Mouse (Mus musculus) kidney, embryonic 16.5 days (tissue): ENCODE measurements around the gene Csrnp3. TPM values are rescaled to one million over a fixed set of nuclear protein-coding genes. Genes with fewer than 3 reads are reported as not detected.

ENCODE experiments used
- ATAC-seq: fragments of 200-750 bp; cut with Nextera tagmentation; 2 replicates; pipeline ENCODE4 v1.8.0; 2017; ENCODE audit warnings: moderate TSS enrichment; ENCODE audit not compliant: low FRiP score, low TSS enrichment
- H3K27ac ChIP-seq: fragments of 300-500 bp; sonication (generic); 2 replicates; pipeline ENCODE4 v1.5.1; 2014; ENCODE audit warnings: low read length
- H3K27me3 ChIP-seq: fragments of 300-500 bp; sonication (generic); 2 replicates; pipeline ENCODE4 v1.6.1; 2014; ENCODE audit warnings: low read length, control low read depth, mixed read lengths; ENCODE audit not compliant: insufficient read depth
- H3K36me3 ChIP-seq: fragments of 300-500 bp; sonication (generic); 2 replicates; pipeline ENCODE4 v1.6.1; 2014; ENCODE audit warnings: low read length, control low read depth, mixed read lengths; ENCODE audit not compliant: insufficient read depth
- H3K4me1 ChIP-seq: fragments of 300-500 bp; sonication (generic); 2 replicates; pipeline ENCODE4 v1.6.1; 2014; ENCODE audit warnings: low read length, control low read depth, mixed read lengths; ENCODE audit not compliant: insufficient read depth
- H3K4me2 ChIP-seq: fragments of 300-500 bp; sonication (generic); replicated peaks from 2 replicates; pipeline ENCODE4 v1.6.1; 2014; ENCODE audit warnings: low read depth, low read length
- H3K4me3 ChIP-seq: fragments of 300-500 bp; sonication (generic); 2 replicates; pipeline ENCODE4 v1.5.1; 2014; ENCODE audit warnings: mild to moderate bottlenecking, low read length
- H3K9ac ChIP-seq: fragments of 300-500 bp; sonication (generic); replicated peaks from 2 replicates; pipeline ENCODE4 v1.6.1; 2014; ENCODE audit warnings: low read length
- H3K9me3 ChIP-seq: fragments of 300-500 bp; sonication (generic); 2 replicates; pipeline ENCODE4 v1.6.1; 2016; ENCODE audit warnings: low read length, control low read depth
- WGBS: fragments of 180-500 bp; shearing (Covaris S2); extraction: QIAGEN DNeasy Blood & Tissue Kit; methylation state at CpG from one replicate; pipeline ENCODE4 v1.1.7; 2014; 5-methylcytosine and 5-hydroxymethylcytosine counted together
- polyA plus RNA-seq: library from polyadenylated mRNA; unstranded; fragments of >200 nt; fragmentation: Nextera tagmentation; extraction: Ambion mirVana; gene quantifications from 2 replicates; pipeline ENCODE4 v1.2.1, GENCODE M21; 2015

Csrnp3 gene
- polyA plus RNA-seq, 1 experiment from 2014 or later = 1.8 TPM

- Histone ChIP-seq H3K9ac (no peak overlapping the region), H3K4me2 (no peak overlapping the region), H3K4me1 (0 out of 2 replicates have a peak, but pooled peaks cover 3% of the 10 kb centered on the region), H3K36me3 (no peaks in the 10 kb centered on the region), H3K4me3 (no peak overlapping the region), H3K27me3 (no peaks in the 10 kb centered on the region), H3K9me3 (no peaks in the 10 kb centered on the region), H3K27ac (no peak overlapping the region)
- 54% methylated on average over 2 of the region's 2 CpGs for WGBS
- ATAC-seq = no peak
These were observed 88.5 kb downstream of the Csrnp3 start for GRCm38 (mm10) chr2:65934099-65934498.

DNA sequence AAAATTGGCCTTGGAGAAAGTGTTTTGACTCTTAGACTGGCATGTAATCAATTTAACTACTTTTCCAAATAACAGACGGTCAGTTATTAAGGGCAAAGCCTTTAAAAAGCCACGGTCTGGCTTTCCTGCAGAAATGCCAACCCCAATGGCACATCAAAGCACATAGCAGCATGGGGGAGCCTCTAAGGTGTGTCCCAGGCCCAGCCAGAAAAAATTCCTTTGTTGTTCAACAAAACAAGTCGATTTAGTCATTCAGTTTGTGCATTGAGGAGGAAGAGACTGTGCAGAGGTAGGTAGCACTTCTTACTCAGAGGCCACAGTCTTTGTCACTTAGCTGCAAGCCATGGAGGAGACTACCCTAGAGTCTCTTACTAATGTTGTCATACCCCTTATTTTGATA is 93.3 kb downstream of the Csrnp3 start:
- ATAC-seq = no peak
- Histone ChIP-seq H3K9me3 (no peaks in the 10 kb centered on the region), H3K4me1 (no peaks in the 10 kb centered on the region), H3K4me3 (no peak overlapping the region), H3K27ac (no peak overlapping the region), H3K4me2 (no peak overlapping the region), H3K36me3 (no peaks in the 10 kb centered on the region), H3K27me3 (no peaks in the 10 kb centered on the region), H3K9ac (no peak overlapping the region)
- WGBS = 33% methylated on average over 3 of the region's 3 CpGs

- no peaks in the 10 kb centered on the region for H3K36me3 ChIP-seq
- WGBS = 68% methylated on average over 5 of the region's 5 CpGs
These were observed 94.8 kb downstream of the Csrnp3 start for GRCm38 (mm10) chr2:65940351-65940750.

DNA sequence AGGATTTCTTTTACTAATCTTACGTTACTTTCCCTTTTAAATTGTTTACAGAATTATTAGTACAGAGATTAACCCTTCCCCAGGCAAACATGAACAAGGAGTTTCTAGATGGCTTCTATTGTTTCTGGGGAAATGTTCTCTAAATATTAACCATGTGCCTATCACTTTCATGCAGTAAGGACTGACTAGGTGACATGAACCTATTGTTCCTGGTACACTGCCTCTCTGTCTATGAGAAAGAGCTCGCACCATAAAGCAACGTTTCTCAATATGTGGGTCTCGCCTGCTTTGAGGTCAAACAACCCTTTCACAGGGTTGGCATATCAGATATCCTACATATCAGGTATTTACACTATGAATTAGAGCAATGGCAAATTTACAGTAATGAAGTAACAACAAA is 96.8 kb downstream of the Csrnp3 start:
- no peak overlapping the region for H3K27ac ChIP-seq
- no peak overlapping the region for H3K9ac ChIP-seq
- no peaks in the 10 kb centered on the region for H3K27me3 ChIP-seq
- WGBS = 74% methylated on average over 4 of the region's 4 CpGs
- no peak for ATAC-seq
- H3K4me1 ChIP-seq = no peaks in the 10 kb centered on the region
- no peak overlapping the region for H3K4me2 ChIP-seq
- H3K9me3 ChIP-seq = no peaks in the 10 kb centered on the region
- no peaks in the 10 kb centered on the region for H3K36me3 ChIP-seq
- no peak overlapping the region for H3K4me3 ChIP-seq

More at GRCm38 (mm10) chr2:65940351-65940750, 94.8 kb downstream of the Csrnp3 start:
- Histone ChIP-seq H3K9me3 (no peaks in the 10 kb centered on the region), H3K9ac (no peak overlapping the region), H3K27ac (no peak overlapping the region), H3K4me1 (no peaks in the 10 kb centered on the region), H3K4me2 (no peak overlapping the region), H3K27me3 (no peaks in the 10 kb centered on the region), H3K4me3 (no peak overlapping the region)
- ATAC-seq = no peak

DNA sequence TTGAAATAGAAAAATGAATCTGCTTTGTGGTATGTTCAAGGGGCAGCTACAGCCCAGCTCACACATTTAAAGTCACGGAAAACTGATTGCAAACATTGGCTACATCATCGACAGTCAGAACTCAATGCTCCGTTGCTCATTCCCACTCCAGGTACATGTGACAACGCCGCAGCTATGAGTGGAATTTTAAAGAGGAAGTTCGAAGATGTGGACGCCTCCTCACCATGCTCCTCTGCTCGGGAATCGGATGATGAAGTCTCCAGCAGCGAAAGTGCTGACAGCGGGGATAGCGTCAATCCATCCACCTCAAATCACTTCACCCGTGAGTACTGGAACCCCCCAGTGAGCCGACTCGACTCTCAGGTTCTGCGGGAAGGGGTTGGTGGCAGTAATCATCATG is 103.2 kb downstream of the Csrnp3 start:
- Histone ChIP-seq H3K9ac (no peak overlapping the region), H3K27me3 (no peaks in the 10 kb centered on the region), H3K27ac (no peak overlapping the region), H3K4me2 (no peak overlapping the region), H3K36me3 (no peaks in the 10 kb centered on the region), H3K4me1 (no peaks in the 10 kb centered on the region), H3K4me3 (no peak overlapping the region), H3K9me3 (no peaks in the 10 kb centered on the region)
- ATAC-seq = no peak
- WGBS = 94% methylated on average over 16 of the region's 16 CpGs

DNA sequence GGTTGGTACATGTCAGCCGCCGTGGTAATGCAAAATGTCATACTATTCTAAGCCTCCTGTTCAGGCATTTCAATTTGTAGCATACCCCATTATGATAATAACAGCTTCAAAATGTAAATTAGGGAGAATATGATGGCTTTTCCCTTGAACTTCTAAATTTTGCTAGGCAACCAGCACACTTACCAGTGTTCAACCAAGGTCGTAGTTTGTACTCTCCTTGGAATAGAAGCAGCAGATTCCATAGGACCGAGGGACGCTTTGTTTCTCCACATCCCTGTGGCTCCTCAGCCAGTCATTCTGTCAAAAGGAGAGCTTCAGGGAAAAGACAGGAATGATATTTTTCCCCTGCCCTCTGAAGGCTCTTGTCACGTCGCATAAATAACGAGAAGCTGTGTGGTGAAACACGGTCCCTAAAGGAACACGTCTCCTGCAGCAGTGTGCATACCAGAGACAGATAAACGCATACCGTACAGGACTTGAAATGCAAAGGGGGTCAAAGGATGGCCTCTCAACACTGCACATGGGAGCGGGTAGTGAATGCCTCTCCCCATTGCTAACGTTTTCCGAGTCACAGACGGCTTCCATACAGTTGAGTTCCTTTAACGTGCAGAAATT is 108.3 kb downstream of the Csrnp3 start:
- no peak overlapping the region for H3K9ac ChIP-seq
- H3K27me3 ChIP-seq = no peaks in the 10 kb centered on the region
- no peak overlapping the region for H3K4me3 ChIP-seq
- H3K4me2 ChIP-seq = no peak overlapping the region
- no peak overlapping the region for H3K27ac ChIP-seq
- no peak for ATAC-seq
- no peaks in the 10 kb centered on the region for H3K9me3 ChIP-seq
- H3K36me3 ChIP-seq = no peaks in the 10 kb centered on the region
- H3K4me1 ChIP-seq = no peaks in the 10 kb centered on the region
- WGBS = 80% methylated on average over 17 of the region's 17 CpGs

- Histone ChIP-seq H3K9ac (no peak overlapping the region), H3K27me3 (no peaks in the 10 kb centered on the region), H3K9me3 (no peaks in the 10 kb centered on the region), H3K36me3 (no peaks in the 10 kb centered on the region), H3K4me3 (no peak overlapping the region), H3K4me1 (no peaks in the 10 kb centered on the region), H3K4me2 (no peak overlapping the region), H3K27ac (no peak overlapping the region)
- no peak for ATAC-seq
- 100% methylated on average over 1 of the region's 1 CpGs for WGBS
These were observed 110.2 kb downstream of the Csrnp3 start for GRCm38 (mm10) chr2:65955804-65956203.

DNA sequence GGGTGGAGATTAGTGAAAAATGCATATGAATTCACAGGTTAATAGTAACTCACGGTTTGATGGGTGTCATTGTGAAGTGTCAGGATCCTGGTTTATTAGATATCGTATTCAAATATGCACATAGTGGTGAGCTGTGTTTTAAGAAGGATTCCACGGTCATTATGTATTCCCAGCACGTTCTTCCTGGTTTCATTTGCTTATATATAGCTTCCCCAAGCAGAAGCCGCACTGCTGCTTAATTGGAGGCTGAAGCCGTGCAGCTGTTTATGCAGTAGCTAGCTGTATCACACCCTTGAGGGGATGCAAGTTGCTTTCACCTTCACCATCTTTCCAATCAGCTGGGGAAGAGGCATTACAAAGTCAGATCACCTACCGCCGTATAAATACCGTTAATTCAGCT is 111.2 kb downstream of the Csrnp3 start:
- ATAC-seq = no peak
- Histone ChIP-seq H3K4me3 (no peak overlapping the region), H3K4me1 (no peaks in the 10 kb centered on the region), H3K9ac (no peak overlapping the region), H3K9me3 (no peaks in the 10 kb centered on the region), H3K27me3 (no peaks in the 10 kb centered on the region), H3K4me2 (no peak overlapping the region), H3K36me3 (no peaks in the 10 kb centered on the region), H3K27ac (no peak overlapping the region)
- 86% methylated on average over 9 of the region's 9 CpGs for WGBS

GRCm38 (mm10) chr2:65963420-65963819 is 117.9 kb downstream of the Csrnp3 start:
- ATAC-seq = no peak
- H3K27me3 ChIP-seq = no peaks in the 10 kb centered on the region
- H3K9ac ChIP-seq = no peak overlapping the region
- 59% methylated on average over 4 of the region's 4 CpGs for WGBS
- H3K4me2 ChIP-seq = no peak overlapping the region
- H3K27ac ChIP-seq = no peak overlapping the region
- H3K4me3 ChIP-seq = no peak overlapping the region
- no peaks in the 10 kb centered on the region for H3K36me3 ChIP-seq
- H3K4me1 ChIP-seq = no peaks in the 10 kb centered on the region
- H3K9me3 ChIP-seq = no peaks in the 10 kb centered on the region

GRCm38 (mm10) chr2:65968810-65969209 is 123.2 kb downstream of the Csrnp3 start:
- H3K36me3 ChIP-seq = no peaks in the 10 kb centered on the region
- no peak overlapping the region for H3K27ac ChIP-seq
- WGBS = 79% methylated on average over 4 of the region's 4 CpGs
- H3K9me3 ChIP-seq = no peaks in the 10 kb centered on the region
- H3K4me1 ChIP-seq = no peaks in the 10 kb centered on the region
- no peak overlapping the region for H3K9ac ChIP-seq
- H3K4me3 ChIP-seq = no peak overlapping the region
- no peak overlapping the region for H3K4me2 ChIP-seq
- H3K27me3 ChIP-seq = no peaks in the 10 kb centered on the region
- ATAC-seq = no peak
